Mouse (Mus musculus) kidney, postnatal 25 days (tissue): ENCODE data around the gene Cntd1.
A peak's percentile ranks its signal among the peaks of the same experiment; 100 is the strongest.

ENCODE experiments used
- DNase-seq, 2 experiments: peaks; one replicate each; pipeline ENCODE4 v3.0.0; 2021; ENCODE audit warnings: mixed read lengths in 2 of 2

Gene Cntd1

GRCm38 (mm10) chr11:101278223-101279192, at the start of gene Cntd1, which contains the start of gene Coa3:
Gene Cntd1 (plus strand): TSS chr11:101279012.
Gene Coa3 (minus strand): TSS chr11:101279114.
- DNase-seq = peak; percentile 90 to 94

DNA sequence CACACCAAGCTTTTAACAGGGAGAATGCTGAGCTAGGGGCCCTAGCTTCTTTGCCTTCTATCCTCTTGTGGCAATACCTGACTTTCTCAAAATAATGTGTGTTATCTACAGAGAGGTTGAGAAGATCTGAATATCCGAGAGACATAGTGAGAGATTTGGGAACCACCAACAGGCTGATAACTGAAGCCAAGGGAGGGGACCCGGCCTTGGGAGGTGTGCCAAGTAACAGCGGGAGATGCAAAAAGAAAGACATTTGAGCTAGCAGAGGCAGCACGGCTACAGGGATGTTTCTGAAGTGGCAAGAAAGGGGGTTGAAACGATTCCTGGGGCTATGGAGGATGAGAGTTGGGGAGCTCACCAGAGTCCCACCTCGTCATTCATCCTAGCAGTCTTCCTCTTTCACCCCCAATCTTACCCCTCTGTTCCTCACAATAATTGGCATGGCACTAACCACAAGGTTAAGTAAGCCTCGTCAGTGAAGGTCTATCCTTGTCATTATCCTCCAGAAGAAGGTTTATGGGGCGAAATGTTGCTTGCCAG, 49.4 kb upstream of the Cntd1 start:
- DNase-seq = peak; percentile 51 to 67

DNA sequence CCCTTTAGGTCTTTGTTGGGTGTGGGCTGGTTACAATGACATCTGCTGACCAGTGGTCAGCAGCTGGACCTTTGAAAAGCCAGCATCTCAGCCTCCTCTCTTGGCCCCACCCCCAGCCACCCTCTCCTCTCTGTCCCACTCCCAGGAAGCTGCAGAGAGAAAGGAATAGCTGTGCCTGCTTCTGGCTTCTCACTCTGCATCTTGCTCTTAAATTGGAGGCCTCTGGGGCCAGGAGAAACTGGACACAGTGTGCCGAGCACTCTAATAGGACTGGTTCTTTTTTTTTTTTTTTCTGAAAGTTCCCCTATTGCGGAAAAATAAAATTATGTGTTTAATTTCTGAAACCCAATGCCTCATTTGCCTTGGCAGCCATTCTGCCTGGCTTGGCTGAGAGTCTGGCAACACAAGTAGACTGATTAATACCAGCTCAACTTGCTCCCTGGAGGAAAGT, 48.7 kb upstream of the Cntd1 start:
- peak; percentile 39 to 69 for DNase-seq

- no peak for DNase-seq
Observed at GRCm38 (mm10) chr11:101230526-101230925, 48.3 kb upstream of the Cntd1 start.

- peak; percentile 67 to 91 for DNase-seq
Observed at GRCm38 (mm10) chr11:101230991-101231871, 47.6 kb upstream of the Cntd1 start.

- peak; percentile 32 to 55 for DNase-seq
Observed at GRCm38 (mm10) chr11:101232010-101232839, 46.6 kb upstream of the Cntd1 start.

DNA sequence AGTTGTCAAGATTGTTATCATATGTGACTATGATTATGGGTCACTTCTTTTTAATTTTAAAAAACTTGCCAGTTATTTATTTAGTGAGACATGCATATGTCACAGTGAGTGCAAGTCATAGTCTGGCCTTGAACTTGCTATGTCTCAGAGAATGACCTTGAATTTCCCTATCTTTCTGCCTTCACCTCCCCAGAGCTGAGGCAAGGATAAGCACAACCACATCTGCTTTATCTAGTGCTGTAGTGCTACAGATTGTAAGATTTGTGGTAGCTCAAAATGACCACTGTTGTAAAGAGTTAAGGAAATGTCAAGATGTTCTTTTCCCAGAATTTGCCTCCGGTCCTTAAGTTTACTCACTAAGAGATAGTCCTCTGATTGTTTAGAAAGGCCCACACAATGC, 45.6 kb upstream of the Cntd1 start:
- no peak for DNase-seq

DNA sequence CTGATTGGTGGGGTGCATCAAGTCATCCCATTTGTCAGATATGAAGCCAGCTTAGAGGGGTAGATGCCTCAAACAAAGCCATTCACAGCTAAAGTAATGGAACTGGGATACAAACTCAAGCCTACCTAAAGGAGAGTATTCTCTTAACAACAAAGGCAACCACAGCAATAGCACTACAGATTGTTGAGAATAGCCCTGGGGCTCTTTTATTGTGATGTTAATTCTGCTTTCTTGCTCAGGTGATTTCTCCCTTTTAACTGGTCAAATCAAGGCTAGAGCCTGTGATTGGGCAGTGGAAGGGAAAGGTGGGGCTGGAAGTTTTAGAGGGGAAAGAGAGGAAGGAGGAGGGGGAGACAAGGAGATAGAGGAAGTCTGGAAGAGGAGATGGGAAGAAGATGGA, 44.7 kb upstream of the Cntd1 start:
- no peak for DNase-seq

DNA sequence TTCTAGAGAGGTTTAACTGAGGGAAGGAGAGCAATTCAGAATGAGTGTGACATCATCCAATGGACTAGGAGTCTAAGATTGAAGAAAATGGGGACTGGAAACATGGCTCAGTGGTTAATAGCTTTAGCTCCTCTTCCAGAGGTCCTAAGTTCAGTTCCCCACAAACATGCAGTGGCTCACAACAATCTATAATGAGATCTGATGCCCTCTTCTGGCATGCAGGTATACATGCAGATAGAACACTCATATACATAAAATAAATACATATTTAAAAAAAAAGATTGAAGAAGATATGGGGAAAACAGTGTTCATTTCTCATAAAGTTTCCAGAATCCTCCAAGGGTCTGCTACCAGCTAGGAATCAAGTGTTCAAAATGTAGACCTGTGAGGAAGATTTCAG, 43.4 kb upstream of the Cntd1 start:
- no peak for DNase-seq

GRCm38 (mm10) chr11:101236782-101237181, 42.0 kb upstream of the Cntd1 start:
- no peak for DNase-seq

DNA sequence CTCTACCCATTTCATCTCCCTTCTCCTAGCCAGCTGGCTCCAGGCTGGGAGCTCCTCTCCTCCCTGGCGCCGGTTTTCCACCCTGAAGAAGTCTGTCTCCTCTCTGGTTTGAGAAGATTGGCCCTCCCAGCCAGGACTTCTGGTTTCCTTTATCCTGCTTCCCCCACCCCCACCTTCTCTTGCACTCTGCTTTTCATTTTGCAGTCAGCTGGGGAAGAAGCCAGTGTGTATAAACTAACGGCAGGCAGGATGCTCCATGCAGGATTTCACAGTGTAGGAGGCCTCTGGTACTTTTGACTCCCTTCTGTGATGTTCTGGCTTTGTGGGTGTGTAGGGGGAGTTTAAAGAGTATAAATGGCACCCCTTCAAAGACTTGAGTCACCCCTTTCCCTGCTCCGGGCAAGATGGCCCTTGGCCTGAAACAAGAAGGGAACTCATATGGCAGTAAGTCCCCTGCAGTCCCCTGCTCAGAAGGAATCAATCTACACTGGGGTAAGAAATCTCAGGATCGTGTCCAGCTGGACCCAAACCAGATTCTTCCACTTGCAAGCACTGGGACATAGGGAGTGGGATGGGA, 40.7 kb upstream of the Cntd1 start:
- no peak for DNase-seq

DNA sequence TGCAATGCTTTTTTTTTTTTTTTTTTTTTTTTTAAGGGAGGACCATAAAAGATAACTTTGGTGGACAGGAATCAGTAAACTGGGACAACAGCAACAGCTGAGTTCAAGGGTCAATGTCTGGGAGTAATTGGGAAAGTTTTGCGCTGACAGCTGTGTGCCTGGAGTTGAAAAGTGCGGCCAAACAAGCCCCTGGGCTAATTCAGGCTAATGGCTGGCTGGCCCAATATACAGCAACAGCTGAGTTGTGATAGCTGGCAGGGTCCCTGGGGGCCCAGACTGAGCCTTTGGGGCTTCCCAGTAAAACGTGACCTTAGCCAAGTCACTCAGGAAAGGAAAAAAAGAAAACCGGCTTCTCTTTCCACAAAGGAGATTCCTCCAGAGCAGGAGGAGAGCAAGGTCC, 33.7 kb upstream of the Cntd1 start:
- DNase-seq = peak in 1 of 2 experiments; percentile 67

DNA sequence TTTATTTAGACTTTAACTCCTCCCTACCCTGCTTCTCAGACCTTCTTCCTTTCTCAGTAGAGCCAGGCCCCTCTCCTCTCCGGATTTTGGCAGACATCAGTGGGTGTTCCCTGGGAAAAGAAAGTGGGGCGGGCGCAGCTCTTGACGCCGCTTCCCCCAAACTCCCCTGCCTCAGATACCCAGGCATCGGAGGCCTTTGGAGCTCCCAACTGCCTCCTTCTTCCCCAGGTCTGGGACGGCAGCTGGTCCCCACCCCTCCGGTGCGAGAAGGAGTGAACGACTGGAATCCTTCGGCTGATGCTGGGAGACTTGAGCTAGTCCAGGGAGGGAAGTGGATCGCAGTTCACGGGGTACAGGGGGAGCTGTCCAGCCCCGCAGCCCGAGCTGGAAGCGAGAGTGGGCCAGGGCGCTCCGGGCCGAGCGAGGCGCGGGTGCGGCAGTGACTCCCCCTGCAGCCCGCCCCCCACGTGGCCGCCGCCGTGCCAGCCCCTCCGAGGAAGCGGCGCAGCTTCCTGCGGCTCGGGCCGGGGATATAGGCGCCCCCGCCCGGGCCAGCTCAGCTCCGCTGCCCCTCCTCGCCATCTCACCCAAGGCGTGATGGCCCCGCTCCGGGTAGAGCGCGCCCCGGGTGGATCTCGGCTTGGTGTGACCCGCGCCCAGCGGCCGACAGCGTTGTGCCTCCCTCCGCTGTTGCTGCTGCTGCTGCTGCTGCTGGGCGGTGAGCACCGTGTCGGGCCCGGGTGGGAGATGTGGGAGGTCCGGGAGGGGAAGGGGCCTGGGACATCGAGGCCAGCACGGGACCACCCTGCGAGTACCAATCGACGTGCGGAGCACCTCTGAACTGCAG, 32.7 kb upstream of the Cntd1 start, which contains the start of gene Ramp2:
Ramp2 (plus strand) TSS at position 174 of the 847 bp plus-strand sequence.
- peak; percentile 67 to 84 for DNase-seq

GRCm38 (mm10) chr11:101246702-101247012, 32.2 kb upstream of the Cntd1 start:
- DNase-seq = no peak

DNA sequence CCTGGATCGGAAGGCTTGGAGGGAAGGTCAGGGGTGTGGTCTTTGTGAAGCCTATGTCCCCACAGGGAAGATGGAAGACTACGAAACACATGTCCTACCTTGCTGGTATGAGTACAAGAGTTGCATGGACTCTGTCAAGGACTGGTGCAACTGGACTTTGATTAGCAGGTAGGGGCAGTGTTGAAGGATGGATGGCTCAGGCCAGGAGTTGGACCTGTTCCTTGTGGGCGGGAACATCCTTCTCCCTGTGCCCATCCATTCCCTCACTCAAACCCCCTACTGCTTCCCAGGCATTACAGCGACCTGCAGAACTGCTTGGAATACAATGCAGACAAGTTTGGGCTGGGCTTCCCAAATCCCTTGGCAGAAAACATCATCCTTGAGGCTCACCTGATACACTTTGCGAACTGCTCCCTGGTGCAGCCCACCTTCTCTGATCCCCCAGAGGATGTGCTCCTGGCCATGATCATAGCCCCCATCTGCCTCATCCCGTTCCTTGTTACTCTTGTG, 31.2 kb upstream of the Cntd1 start:
- DNase-seq = peak; percentile 61 to 78

DNA sequence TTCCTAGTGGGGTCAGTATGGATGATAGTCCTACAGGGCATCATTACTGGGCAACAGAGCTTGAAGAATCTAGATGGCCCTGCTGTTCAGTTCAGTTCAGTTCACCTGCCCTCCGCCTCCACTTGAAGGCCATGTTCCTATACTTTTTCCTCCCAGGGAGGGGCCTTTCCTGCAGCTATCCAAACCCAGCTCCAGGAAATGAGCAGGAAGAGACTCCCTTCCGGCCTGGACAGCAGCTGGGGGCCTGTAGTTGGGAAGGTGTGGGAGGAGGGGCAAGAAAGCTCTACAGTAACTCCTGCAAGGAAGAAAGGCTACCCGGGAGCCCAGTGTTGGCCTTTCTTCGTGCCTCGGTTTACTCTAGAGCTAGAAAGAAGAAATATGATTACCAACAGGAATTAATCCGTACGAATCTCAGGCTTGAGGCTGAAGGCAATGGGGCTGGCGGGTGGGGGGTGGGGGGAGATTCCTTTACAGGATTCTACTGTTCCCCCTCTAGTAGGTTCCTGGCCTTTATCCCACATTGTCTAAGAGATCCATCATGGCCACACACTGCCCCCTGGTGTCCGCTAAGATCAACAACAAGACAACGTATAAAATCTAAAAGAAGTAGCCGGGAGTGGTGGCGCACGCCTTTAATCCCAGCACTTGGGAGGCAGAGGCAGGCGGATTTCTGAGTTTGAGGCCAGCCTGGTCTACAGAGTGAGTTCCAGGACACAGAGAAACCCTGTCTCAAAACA, 30.4 kb upstream of the Cntd1 start:
- peak; percentile 82 to 86 for DNase-seq

- peak in 1 of 2 experiments; percentile 75 for DNase-seq
Observed at GRCm38 (mm10) chr11:101251031-101251430, 27.8 kb upstream of the Cntd1 start.

DNA sequence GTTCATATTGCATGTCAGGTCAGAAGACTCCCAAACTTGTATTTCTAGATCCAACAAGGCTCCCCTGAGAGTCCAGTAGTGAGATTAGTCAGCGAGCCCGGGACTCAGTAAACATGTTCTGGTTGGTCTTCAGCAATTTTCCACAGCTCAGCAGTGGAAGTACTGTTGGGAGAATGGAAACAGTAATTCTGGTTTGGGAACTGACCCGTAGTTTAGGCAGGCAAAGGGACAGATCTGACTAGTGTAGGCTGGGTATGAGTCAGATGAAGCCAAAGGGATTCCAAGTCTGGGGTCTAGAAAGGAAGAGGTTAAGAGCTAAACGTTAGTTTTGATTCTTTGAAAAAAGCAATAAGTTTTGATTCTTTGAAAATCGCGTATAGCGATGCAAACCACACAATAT, 25.9 kb upstream of the Cntd1 start:
- DNase-seq = no peak

GRCm38 (mm10) chr11:101253613-101254389, 25.0 kb upstream of the Cntd1 start, which contains the start of gene Vps25:
Gene Vps25 (plus strand): TSS chr11:101253707.
- peak; percentile 90 to 93 for DNase-seq
